Mouse (Mus musculus) stomach, postnatal 0 days (tissue): ENCODE measurements at regions not wholly inside any gene's neighbourhood (a gene's known extent, or its start where the extent isn't known, plus 50 kb on each side); places are given as distances from the start of the nearest gene placed in this dataset.
A peak's percentile ranks its signal among the peaks of the same experiment; 100 is the strongest.

ENCODE experiments used
- ATAC-seq: fragments of 200-750 bp; cut with Nextera tagmentation; 2 replicates; pipeline ENCODE4 v1.8.0; 2017; ENCODE audit not compliant: low FRiP score, low TSS enrichment
- DNase-seq: peaks from one replicate; pipeline ENCODE4 v3.0.0-alpha.2; 2016; ENCODE audit warnings: low spot score
- H3K27ac ChIP-seq: fragments of 300-500 bp; sonication (generic); replicated peaks from 2 replicates; pipeline ENCODE4 v1.5.1; 2014; ENCODE audit warnings: mild to moderate bottlenecking, control low read depth
- H3K27me3 ChIP-seq: fragments of 300-500 bp; sonication (generic); 2 replicates; pipeline ENCODE4 v1.6.1; 2014; ENCODE audit warnings: low read length; ENCODE audit not compliant: control insufficient read depth, insufficient read depth
- H3K36me3 ChIP-seq: fragments of 300-500 bp; sonication (generic); 2 replicates; pipeline ENCODE4 v1.6.1; 2014; ENCODE audit warnings: low read length, mixed read lengths; ENCODE audit not compliant: control insufficient read depth, insufficient read depth
- H3K4me1 ChIP-seq: fragments of 300-500 bp; sonication (generic); replicated peaks from 2 replicates; pipeline ENCODE4 v1.6.1; 2014; ENCODE audit warnings: antibody characterized with exemption; ENCODE audit not compliant: control insufficient read depth, insufficient read depth
- H3K4me2 ChIP-seq: fragments of 300-500 bp; sonication (generic); replicated peaks from 2 replicates; pipeline ENCODE4 v1.6.1; 2014; ENCODE audit warnings: low read depth, mild to moderate bottlenecking, control low read depth, moderate library complexity
- H3K4me3 ChIP-seq: fragments of 300-500 bp; sonication (generic); 2 replicates; pipeline ENCODE4 v1.5.1; 2014; ENCODE audit warnings: low read depth, low read length, control low read depth
- H3K9ac ChIP-seq: fragments of 300-500 bp; sonication (generic); 2 replicates; pipeline ENCODE4 v1.6.1; 2014; ENCODE audit warnings: mild to moderate bottlenecking, low read length, control low read depth, mixed read lengths
- H3K9me3 ChIP-seq: fragments of 300-500 bp; sonication (generic); 2 replicates; pipeline ENCODE4 v1.6.1; 2016; ENCODE audit warnings: low read length; ENCODE audit not compliant: control insufficient read depth
- CTCF ChIP-seq: IDR thresholded peaks from 2 replicates; pipeline ENCODE4 v1.5.1; 2016; ENCODE audit warnings: antibody characterized with exemption, low read depth, mild to moderate bottlenecking, moderate library complexity
- EP300 ChIP-seq: optimal IDR thresholded peaks from 2 replicates; pipeline ENCODE3; 2016; ENCODE audit warnings: antibody characterized with exemption
- WGBS: fragments of 180-500 bp; shearing (Covaris S2); extraction: QIAGEN DNeasy Blood & Tissue Kit; methylation state at CpG from one replicate; pipeline ENCODE4 v1.1.7; 2014; 5-methylcytosine and 5-hydroxymethylcytosine counted together

- no peaks in the 10 kb centered on the region for H3K27me3 ChIP-seq
- no peaks in the 10 kb centered on the region for H3K9me3 ChIP-seq
- 90% methylated on average over 2 of the region's 2 CpGs for WGBS
- no peak overlapping the region for H3K27ac ChIP-seq
- no peaks in the 10 kb centered on the region for H3K4me1 ChIP-seq
- no peak overlapping the region for H3K4me3 ChIP-seq
- TF ChIP-seq CTCF (no peak), EP300 (no peak)
- ATAC-seq (no peak), DNase-seq (no peak)
- no peak overlapping the region for H3K9ac ChIP-seq
- H3K4me2 ChIP-seq = no peak overlapping the region
- no peaks in the 10 kb centered on the region for H3K36me3 ChIP-seq
Measured at GRCm38 (mm10) chr13:101117311-101117710, 284.1 kb upstream of the Slc30a5 start.

GRCm38 (mm10) chr13:101115296-101115695 is 282.1 kb upstream of the Slc30a5 start:
- Histone ChIP-seq H3K4me1 (no peaks in the 10 kb centered on the region), H3K4me3 (no peak overlapping the region), H3K27me3 (no peaks in the 10 kb centered on the region), H3K36me3 (no peaks in the 10 kb centered on the region), H3K9me3 (no peaks in the 10 kb centered on the region), H3K27ac (no peak overlapping the region), H3K4me2 (no peak overlapping the region), H3K9ac (no peak overlapping the region)
- no peak for TF ChIP-seq EP300
- TF ChIP-seq CTCF = no peak
- 64% methylated on average over 5 of the region's 5 CpGs for WGBS
- ATAC-seq (no peak), DNase-seq (no peak)

GRCm38 (mm10) chr13:101112176-101112575 is 278.9 kb upstream of the Slc30a5 start:
- no peaks in the 10 kb centered on the region for H3K9me3 ChIP-seq
- H3K4me1 ChIP-seq = no peaks in the 10 kb centered on the region
- ATAC-seq = peak; percentile 35; the same call in 1 of the 2 replicates
- H3K4me3 ChIP-seq = no peak overlapping the region
- no peaks in the 10 kb centered on the region for H3K27me3 ChIP-seq
- WGBS = 46% methylated on average over 4 of the region's 4 CpGs
- no peak for TF ChIP-seq EP300
- TF ChIP-seq CTCF = no peak
- no peaks in the 10 kb centered on the region for H3K36me3 ChIP-seq
- H3K27ac ChIP-seq = no peak overlapping the region
- no peak overlapping the region for H3K9ac ChIP-seq
- DNase-seq = no peak
- H3K4me2 ChIP-seq = no peak overlapping the region

- WGBS = 51% methylated on average over 2 of the region's 2 CpGs
- Histone ChIP-seq H3K36me3 (no peaks in the 10 kb centered on the region), H3K9ac (no peak overlapping the region), H3K27me3 (no peaks in the 10 kb centered on the region), H3K4me2 (no peak overlapping the region), H3K4me1 (no peaks in the 10 kb centered on the region), H3K9me3 (no peaks in the 10 kb centered on the region), H3K4me3 (no peak overlapping the region), H3K27ac (no peak overlapping the region)
- TF ChIP-seq CTCF = no peak
- no peak for TF ChIP-seq EP300
- peak; percentile 20 for DNase-seq
- ATAC-seq = peak; percentile 67
Measured at GRCm38 (mm10) chr13:101111773-101112172, 278.5 kb upstream of the Slc30a5 start.

GRCm38 (mm10) chr13:101100621-101101020 is 267.4 kb upstream of the Slc30a5 start:
- Histone ChIP-seq H3K4me2 (no peak overlapping the region), H3K4me3 (no peak overlapping the region), H3K36me3 (no peaks in the 10 kb centered on the region), H3K9ac (no peak overlapping the region), H3K9me3 (no peaks in the 10 kb centered on the region), H3K27ac (no peak overlapping the region), H3K4me1 (no peaks in the 10 kb centered on the region), H3K27me3 (no peaks in the 10 kb centered on the region)
- 62% methylated on average over 3 of the region's 3 CpGs for WGBS
- TF ChIP-seq EP300 = no peak
- TF ChIP-seq CTCF = no peak
- DNase-seq (no peak), ATAC-seq (no peak)

GRCm38 (mm10) chr13:101096856-101097255 is 263.6 kb upstream of the Slc30a5 start:
- no peak for DNase-seq
- Histone ChIP-seq H3K9me3 (no peaks in the 10 kb centered on the region), H3K4me2 (no peak overlapping the region), H3K27ac (no peak overlapping the region), H3K4me3 (no peak overlapping the region), H3K9ac (no peak overlapping the region), H3K36me3 (no peaks in the 10 kb centered on the region), H3K4me1 (no peaks in the 10 kb centered on the region), H3K27me3 (no peaks in the 10 kb centered on the region)
- 38% methylated on average over 1 of the region's 1 CpGs for WGBS
- no peak for ATAC-seq
- TF ChIP-seq CTCF = no peak
- TF ChIP-seq EP300 = no peak
